Mouse (Mus musculus): ENCODE results near the gene Cisd1. TPM values are rescaled to one million over a fixed set of nuclear protein-coding genes. Genes with fewer than 3 reads are reported as not detected.
"Not testable (repeated sequence)": the region's sequence is repeated elsewhere in the genome, so short reads cannot be mapped to it uniquely, and the experiment has no call there.

Gene Cisd1
- 100 to 1,000 TPM in 1 of 2 experiments, 10 to 100 TPM in 1; 86.9 to 105 TPM for total RNA-seq (2021)
- 155 and 161 TPM in 2 replicates for polyA plus RNA-seq (2012; rRNA removed)
- long read RNA-seq, transcript Cisd1-201 (3 exons, 1,084 nt): major isoform, 111 of 116 reads
- long read RNA-seq, partial matches to known transcripts: 5 of 116 reads
- long read RNA-seq, other reads (novel, unspliced or antisense): 0 of 116 reads

GRCm38 (mm10) chr10:71344579-71345143 is at the start of gene Cisd1:
Cisd1 (minus strand) TSS chr10:71344954.
- peak; percentile 98 for DNase-seq

GRCm38 (mm10) chr10:71389311-71389710 is 44.6 kb upstream of the Cisd1 start:
- DNase-seq: no peak

GRCm38 (mm10) chr10:71384159-71385044 is 39.6 kb upstream of the Cisd1 start:
- DNase-seq: no peak

- DNase-seq: not testable (repeated sequence)
Measured at GRCm38 (mm10) chr10:71383552-71383924, 38.8 kb upstream of the Cisd1 start.

GRCm38 (mm10) chr10:71382858-71383551 is 38.3 kb upstream of the Cisd1 start:
- no peak for DNase-seq

- DNase-seq: no peak
Measured at GRCm38 (mm10) chr10:71382109-71382508, 37.4 kb upstream of the Cisd1 start.

- DNase-seq: no peak
Measured at GRCm38 (mm10) chr10:71381471-71382033, 36.8 kb upstream of the Cisd1 start.

GRCm38 (mm10) chr10:71380406-71380805 is 35.7 kb upstream of the Cisd1 start:
- DNase-seq: no peak

GRCm38 (mm10) chr10:71376014-71376413 is 31.3 kb upstream of the Cisd1 start:
- no peak for DNase-seq

- DNase-seq: no peak
Measured at GRCm38 (mm10) chr10:71373706-71374105, 29.0 kb upstream of the Cisd1 start.

- DNase-seq: no peak
Measured at GRCm38 (mm10) chr10:71371881-71372280, 27.1 kb upstream of the Cisd1 start.

GRCm38 (mm10) chr10:71369466-71369865 is 24.7 kb upstream of the Cisd1 start:
- DNase-seq: no peak

- DNase-seq: no peak
Measured at GRCm38 (mm10) chr10:71368128-71368940, 23.6 kb upstream of the Cisd1 start.

- DNase-seq: no peak
Measured at GRCm38 (mm10) chr10:71363858-71364257, 19.1 kb upstream of the Cisd1 start.

GRCm38 (mm10) chr10:71363440-71363839 is 18.7 kb upstream of the Cisd1 start:
- DNase-seq: no peak

GRCm38 (mm10) chr10:71361836-71362562 is 17.2 kb upstream of the Cisd1 start:
- no peak for DNase-seq

GRCm38 (mm10) chr10:71361044-71361443 is 16.3 kb upstream of the Cisd1 start:
- DNase-seq: no peak

GRCm38 (mm10) chr10:71354947-71355346 is 10.2 kb upstream of the Cisd1 start:
- no peak for DNase-seq

GRCm38 (mm10) chr10:71353850-71354249 is 9.1 kb upstream of the Cisd1 start:
- no peak for DNase-seq

- DNase-seq: no peak
Measured at GRCm38 (mm10) chr10:71351301-71351700, 6.5 kb upstream of the Cisd1 start.

GRCm38 (mm10) chr10:71349290-71349689 is 4.5 kb upstream of the Cisd1 start:
- no peak for DNase-seq
